Mouse (Mus musculus): ENCODE results near the gene Wdr92. TPM values are rescaled to one million over a fixed set of nuclear protein-coding genes. Genes with fewer than 3 reads are reported as not detected.

Wdr92 gene
- polyA plus RNA-seq, 1 experiment from 2014 or later = 21.0 TPM

GRCm38 (mm10) chr11:17170938-17171729 is 10.8 kb upstream of the Wdr92 start:
- Histone ChIP-seq H3K27me3 (ENCODE audit: control insufficient read depth, insufficient read depth, low read length) (no peaks in the 10 kb centered on the region), H3K9me3 (ENCODE audit: control insufficient read depth, low read length) (peaks cover 5% of the 10 kb centered on the region; the same call in 1 of the 2 replicates), H3K4me1 (replicated peaks; ENCODE audit: control insufficient read depth, insufficient read depth, low read length) (peaks cover 7% of the 10 kb centered on the region; the same call in 1 of the 2 replicates), H3K27ac (no peak overlapping the region), H3K4me3 (replicated peaks; ENCODE audit: low read length) (no peak overlapping the region), H3K4me2 (replicated peaks) (no peak overlapping the region), H3K36me3 (replicated peaks; ENCODE audit: control insufficient read depth, insufficient read depth) (no peaks in the 10 kb centered on the region), H3K9ac (no peak overlapping the region)
- DNase-seq (ENCODE audit: low spot score) (no peak), ATAC-seq (ENCODE audit: low FRiP score) (no peak)
- WGBS = 100% methylated on average over 1 of the region's 1 CpGs

- Histone ChIP-seq H3K36me3 (replicated peaks; ENCODE audit: control insufficient read depth, insufficient read depth) (no peaks in the 10 kb centered on the region), H3K4me1 (replicated peaks; ENCODE audit: control insufficient read depth, insufficient read depth, low read length) (peaks cover 7% of the 10 kb centered on the region; the same call in 1 of the 2 replicates), H3K4me2 (replicated peaks) (no peak overlapping the region), H3K9me3 (ENCODE audit: control insufficient read depth, low read length) (peaks cover 5% of the 10 kb centered on the region; the same call in 1 of the 2 replicates), H3K4me3 (replicated peaks; ENCODE audit: low read length) (no peak overlapping the region), H3K27me3 (ENCODE audit: control insufficient read depth, insufficient read depth, low read length) (no peaks in the 10 kb centered on the region), H3K27ac (no peak overlapping the region), H3K9ac (no peak overlapping the region)
- 98% methylated on average over 4 of the region's 4 CpGs for WGBS
- DNase-seq (ENCODE audit: low spot score) (no peak), ATAC-seq (ENCODE audit: low FRiP score) (no peak)
Measured at GRCm38 (mm10) chr11:17172300-17172699, 9.6 kb upstream of the Wdr92 start.

GRCm38 (mm10) chr11:17176638-17177037 is 5.3 kb upstream of the Wdr92 start:
- WGBS = 100% methylated on average over 1 of the region's 1 CpGs
- DNase-seq (ENCODE audit: low spot score) = no peak

GRCm38 (mm10) chr11:17180753-17181152 is 1.2 kb upstream of the Wdr92 start:
- no peak for DNase-seq (ENCODE audit: low spot score)
- Histone ChIP-seq H3K4me2 (replicated peaks) (no peak overlapping the region), H3K27ac (no peak overlapping the region), H3K9ac (no peak overlapping the region), H3K4me1 (replicated peaks; ENCODE audit: control insufficient read depth, insufficient read depth, low read length) (0 out of 2 replicates have a peak, but pooled peaks cover 3% of the 10 kb centered on the region), H3K9me3 (ENCODE audit: control insufficient read depth, low read length) (no peaks in the 10 kb centered on the region), H3K36me3 (replicated peaks; ENCODE audit: control insufficient read depth, insufficient read depth) (no peaks in the 10 kb centered on the region), H3K4me3 (replicated peaks; ENCODE audit: low read length) (no peak overlapping the region), H3K27me3 (ENCODE audit: control insufficient read depth, insufficient read depth, low read length) (no peaks in the 10 kb centered on the region)
- WGBS = 87% methylated on average over 3 of the region's 3 CpGs
- ATAC-seq (ENCODE audit: low FRiP score) = no peak

More at GRCm38 (mm10) chr11:17176638-17177037, 5.3 kb upstream of the Wdr92 start:
- no peak for ATAC-seq (ENCODE audit: low FRiP score)
- H3K4me1 ChIP-seq (replicated peaks; ENCODE audit: control insufficient read depth, insufficient read depth, low read length) = 0 out of 2 replicates have a peak, but pooled peaks cover 3% of the 10 kb centered on the region
- H3K9me3 ChIP-seq (ENCODE audit: control insufficient read depth, low read length) = peaks cover 5% of the 10 kb centered on the region; the same call in 1 of the 2 replicates
- no peak overlapping the region for H3K27ac ChIP-seq
- no peak overlapping the region for H3K4me3 ChIP-seq (replicated peaks; ENCODE audit: low read length)
- H3K36me3 ChIP-seq (replicated peaks; ENCODE audit: control insufficient read depth, insufficient read depth) = no peaks in the 10 kb centered on the region
- no peaks in the 10 kb centered on the region for H3K27me3 ChIP-seq (ENCODE audit: control insufficient read depth, insufficient read depth, low read length)
- no peak overlapping the region for H3K9ac ChIP-seq
- no peak overlapping the region for H3K4me2 ChIP-seq (replicated peaks)

- Histone ChIP-seq H3K4me1 (replicated peaks; ENCODE audit: control insufficient read depth, insufficient read depth, low read length) (0 out of 2 replicates have a peak, but pooled peaks cover 3% of the 10 kb centered on the region), H3K27me3 (ENCODE audit: control insufficient read depth, insufficient read depth, low read length) (no peaks in the 10 kb centered on the region), H3K4me3 (replicated peaks; ENCODE audit: low read length) (no peak overlapping the region), H3K36me3 (replicated peaks; ENCODE audit: control insufficient read depth, insufficient read depth) (no peaks in the 10 kb centered on the region; the same call in 1 of the 2 replicates), H3K9me3 (ENCODE audit: control insufficient read depth, low read length) (no peaks in the 10 kb centered on the region), H3K27ac (no peak overlapping the region), H3K4me2 (replicated peaks) (no peak overlapping the region), H3K9ac (no peak overlapping the region)
- ATAC-seq (ENCODE audit: low FRiP score) (no peak), DNase-seq (ENCODE audit: low spot score) (no peak)
- WGBS = 89% methylated on average over 2 of the region's 2 CpGs
Measured at GRCm38 (mm10) chr11:17183165-17183564, 1.3 kb downstream of the Wdr92 start.

GRCm38 (mm10) chr11:17187649-17188048 is 5.7 kb downstream of the Wdr92 start:
- Histone ChIP-seq H3K27me3 (ENCODE audit: control insufficient read depth, insufficient read depth, low read length) (no peaks in the 10 kb centered on the region), H3K27ac (no peak overlapping the region), H3K4me3 (replicated peaks; ENCODE audit: low read length) (no peak overlapping the region), H3K36me3 (replicated peaks; ENCODE audit: control insufficient read depth, insufficient read depth) (no peaks in the 10 kb centered on the region; the same call in 1 of the 2 replicates), H3K4me2 (replicated peaks) (no peak overlapping the region), H3K9ac (no peak overlapping the region), H3K9me3 (ENCODE audit: control insufficient read depth, low read length) (no peaks in the 10 kb centered on the region), H3K4me1 (replicated peaks; ENCODE audit: control insufficient read depth, insufficient read depth, low read length) (no peaks in the 10 kb centered on the region)
- WGBS = 85% methylated on average over 3 of the region's 3 CpGs
- DNase-seq (ENCODE audit: low spot score) (no peak), ATAC-seq (ENCODE audit: low FRiP score) (no peak)

- H3K27me3 ChIP-seq (ENCODE audit: control insufficient read depth, insufficient read depth, low read length) = no peaks in the 10 kb centered on the region
- WGBS = 25% methylated on average over 3 of the region's 3 CpGs
- no peak overlapping the region for H3K27ac ChIP-seq
- H3K4me2 ChIP-seq (replicated peaks) = no peak overlapping the region
- H3K9ac ChIP-seq = no peak overlapping the region
- no peaks in the 10 kb centered on the region; the same call in 1 of the 2 replicates for H3K36me3 ChIP-seq (replicated peaks; ENCODE audit: control insufficient read depth, insufficient read depth)
- H3K4me3 ChIP-seq (replicated peaks; ENCODE audit: low read length) = no peak overlapping the region
- DNase-seq (ENCODE audit: low spot score) (no peak), ATAC-seq (ENCODE audit: low FRiP score) (no peak)
- no peaks in the 10 kb centered on the region for H3K4me1 ChIP-seq (replicated peaks; ENCODE audit: control insufficient read depth, insufficient read depth, low read length)
- H3K9me3 ChIP-seq (ENCODE audit: control insufficient read depth, low read length) = no peaks in the 10 kb centered on the region
Measured at GRCm38 (mm10) chr11:17188786-17189185, 6.9 kb downstream of the Wdr92 start.

GRCm38 (mm10) chr11:17192151-17192844 is 10.4 kb downstream of the Wdr92 start:
- ATAC-seq (ENCODE audit: low FRiP score) = no peak
- no peak overlapping the region for H3K27ac ChIP-seq
- 77% methylated on average over 9 of the region's 9 CpGs for WGBS
- no peak overlapping the region for H3K4me3 ChIP-seq (replicated peaks; ENCODE audit: low read length)
- H3K9me3 ChIP-seq (ENCODE audit: control insufficient read depth, low read length) = no peaks in the 10 kb centered on the region
- no peak overlapping the region for H3K4me2 ChIP-seq (replicated peaks)
- no peaks in the 10 kb centered on the region for H3K27me3 ChIP-seq (ENCODE audit: control insufficient read depth, insufficient read depth, low read length)
- DNase-seq (ENCODE audit: low spot score) = no peak
- H3K36me3 ChIP-seq (replicated peaks; ENCODE audit: control insufficient read depth, insufficient read depth) = peaks cover 32% of the 10 kb centered on the region
- H3K9ac ChIP-seq = no peak overlapping the region
- H3K4me1 ChIP-seq (replicated peaks; ENCODE audit: control insufficient read depth, insufficient read depth, low read length) = no peaks in the 10 kb centered on the region

- Histone ChIP-seq H3K36me3 (replicated peaks; ENCODE audit: control insufficient read depth, insufficient read depth) (peaks cover 94% of the 10 kb centered on the region), H3K4me1 (replicated peaks; ENCODE audit: control insufficient read depth, insufficient read depth, low read length) (no peaks in the 10 kb centered on the region), H3K4me2 (replicated peaks) (no peak overlapping the region), H3K4me3 (replicated peaks; ENCODE audit: low read length) (no peak overlapping the region), H3K9me3 (ENCODE audit: control insufficient read depth, low read length) (no peaks in the 10 kb centered on the region), H3K27ac (no peak overlapping the region), H3K9ac (no peak overlapping the region), H3K27me3 (ENCODE audit: control insufficient read depth, insufficient read depth, low read length) (no peaks in the 10 kb centered on the region)
- DNase-seq (ENCODE audit: low spot score) (no peak), ATAC-seq (ENCODE audit: low FRiP score) (no peak)
- 93% methylated on average over 5 of the region's 5 CpGs for WGBS
Measured at GRCm38 (mm10) chr11:17199170-17199569, 17.3 kb downstream of the Wdr92 start.

Data from hindbrain, embryonic 14.5 days (tissue).